Mouse (Mus musculus) embryonic fibroblast, embryonic 13.5 days (primary cell): ENCODE measurements around the gene Ms4a4d.

ENCODE experiments used
- CTCF ChIP-seq: IDR thresholded peaks from 2 replicates; pipeline ENCODE4 v1.5.1; 2011; ENCODE audit warnings: mild to moderate bottlenecking, control low read depth, low read length, moderate library complexity, borderline replicate concordance; ENCODE audit not compliant: insufficient read depth
- POLR2A ChIP-seq: IDR thresholded peaks from 2 replicates; pipeline ENCODE4 v1.6.1; 2011; ENCODE audit warnings: low read depth, mild to moderate bottlenecking, control low read depth, low read length, moderate library complexity

GRCm38 (mm10) chr19:11536593-11536992, at the start of gene Ms4a4d:
- TF ChIP-seq CTCF (no peak), POLR2A (no peak)
